Mouse (Mus musculus): ENCODE measurements around the gene Oxsr1.
A peak's percentile ranks its signal among the peaks of the same experiment; 100 is the strongest.
"Not testable (repeated sequence)": the region's sequence is repeated elsewhere in the genome, so short reads cannot be mapped to it uniquely, and the experiment has no call there.

Gene Oxsr1

DNA sequence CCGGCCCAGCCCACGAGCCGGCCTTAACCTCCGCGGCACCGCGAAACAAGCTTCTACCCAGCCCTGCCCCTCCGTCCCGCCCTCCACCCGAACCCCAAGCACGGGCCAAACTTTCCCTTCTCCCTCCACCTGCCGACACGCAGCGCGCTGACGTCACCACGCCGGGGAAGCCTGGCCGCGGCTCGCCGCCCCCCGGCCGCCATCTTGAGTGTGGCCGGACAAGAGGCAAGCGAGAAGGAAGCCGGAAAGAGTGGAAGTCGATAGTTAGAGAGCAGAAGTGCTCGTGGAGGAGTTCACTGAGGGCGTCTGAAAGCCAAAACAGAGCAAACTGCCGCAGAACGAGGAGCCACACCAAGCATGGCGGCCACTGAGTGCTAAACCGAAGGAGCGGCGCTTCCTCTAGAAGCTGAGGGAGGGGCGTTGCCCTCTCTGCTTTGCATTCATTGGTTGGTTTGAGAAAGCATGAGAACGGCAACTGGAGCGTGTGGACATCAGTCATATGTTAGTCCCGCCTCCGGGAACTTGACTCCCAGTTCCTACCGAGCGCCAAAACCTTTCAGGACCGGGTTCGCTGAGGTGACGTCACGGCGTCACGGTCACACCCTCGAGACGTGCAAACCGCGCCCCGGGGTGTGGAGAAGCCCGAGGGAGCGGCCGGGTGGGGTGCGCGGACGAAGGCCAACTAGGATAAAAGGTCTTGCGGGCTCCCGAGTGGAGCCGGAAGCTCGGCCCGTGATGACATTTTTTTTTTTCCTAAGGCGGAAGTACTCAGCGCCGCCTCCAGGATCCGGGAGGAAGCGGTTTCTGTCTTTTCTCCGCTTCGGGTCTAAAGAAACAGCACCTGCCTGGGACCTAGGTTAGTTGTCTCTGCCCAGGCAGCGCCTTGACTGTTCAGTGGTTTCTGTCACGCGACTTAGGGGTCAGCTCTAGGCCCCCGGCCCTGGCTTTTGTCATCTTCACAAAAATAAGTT lies at the start of gene Oxsr1:
Gene Oxsr1 (minus strand): TSS at position 139 of the 971 bp plus-strand sequence.
- DNase-seq (ENCODE audit: low spot score), result peak; percentile 100

DNA sequence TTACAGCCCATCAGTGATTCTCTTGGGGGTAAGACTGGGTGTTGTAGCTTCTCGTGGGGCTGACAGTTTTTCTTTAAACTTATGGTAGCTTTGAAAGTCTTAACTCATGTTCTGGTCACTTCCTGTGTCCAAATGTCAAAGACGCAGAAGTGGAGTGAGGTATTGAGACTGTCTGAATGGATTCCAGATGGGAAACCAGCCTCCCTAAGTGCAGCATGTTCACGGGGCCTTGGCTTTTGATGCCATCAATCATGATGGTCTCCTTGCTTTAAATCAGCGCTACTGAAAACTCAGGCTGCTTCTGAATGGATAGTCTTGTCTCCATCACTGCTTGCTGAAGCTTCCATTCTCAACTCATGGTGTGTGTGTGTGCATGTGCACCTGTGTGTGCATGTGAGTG lies 49.0 kb upstream of the Oxsr1 start:
- DNase-seq (ENCODE audit: low spot score), result no peak

DNA sequence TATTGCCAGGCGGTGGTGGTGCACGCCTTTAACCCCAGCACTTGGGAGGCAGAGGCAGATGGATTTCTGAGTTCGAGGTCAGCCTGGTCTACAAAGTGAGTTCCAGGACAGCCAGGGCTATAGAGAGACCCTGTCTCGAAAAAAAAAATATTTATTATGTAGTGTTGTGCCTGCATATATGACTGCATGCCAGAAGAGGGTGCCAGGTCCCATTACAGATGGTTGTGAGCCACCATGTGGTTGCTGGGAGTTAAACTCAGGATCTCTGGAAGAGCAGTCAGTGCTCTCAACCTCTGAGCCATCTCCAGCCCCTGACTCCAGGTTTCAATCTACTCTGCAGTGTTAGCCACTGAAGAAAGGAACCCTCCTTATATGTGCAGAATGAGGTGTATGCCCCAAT lies 48.5 kb upstream of the Oxsr1 start:
- not testable (repeated sequence) for DNase-seq (ENCODE audit: low spot score)

DNA sequence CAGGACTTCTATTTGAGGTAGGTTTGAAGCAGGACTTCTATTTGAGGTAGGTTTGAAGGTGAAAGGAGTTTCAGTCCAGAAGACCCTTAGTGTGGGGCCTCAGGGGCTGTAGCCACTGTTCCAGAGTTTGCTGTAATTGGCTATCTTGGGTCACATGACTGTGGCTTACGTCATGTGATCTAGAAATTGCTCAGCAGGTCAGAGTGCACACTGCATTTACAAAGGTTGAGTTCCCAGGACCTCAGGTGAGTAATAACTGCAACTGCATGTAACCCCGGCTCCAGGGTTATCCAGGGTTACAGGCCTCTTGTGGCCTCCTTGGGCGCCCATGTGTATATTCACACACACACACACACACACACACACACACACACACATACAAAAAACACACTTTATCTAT lies 46.1 kb upstream of the Oxsr1 start:
- DNase-seq (ENCODE audit: low spot score), result no peak

DNA sequence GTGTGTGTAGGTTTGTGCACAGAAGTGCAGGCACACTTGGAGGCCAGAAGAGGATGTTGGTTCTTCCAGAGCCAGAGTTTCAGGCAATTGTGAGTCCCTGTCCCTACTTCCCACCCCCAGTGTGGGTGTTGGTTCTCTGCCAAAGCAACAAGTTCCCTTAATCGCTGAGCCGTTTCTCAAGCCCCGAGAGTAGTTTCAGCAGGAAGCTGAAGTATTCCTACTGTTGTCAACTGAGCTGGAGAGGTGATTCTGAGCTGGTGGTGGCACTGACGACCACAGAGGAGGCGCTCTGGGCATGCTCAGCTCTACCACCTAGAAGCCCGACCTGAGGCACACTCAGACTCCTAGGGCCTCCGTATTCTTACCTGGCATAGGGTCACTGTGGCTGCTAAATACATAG lies 43.1 kb upstream of the Oxsr1 start, which contains the start of gene Slc22a14:
Gene Slc22a14 (minus strand): TSS at position 270 of the 400 bp plus-strand sequence.
- no peak for DNase-seq (ENCODE audit: low spot score)

DNA sequence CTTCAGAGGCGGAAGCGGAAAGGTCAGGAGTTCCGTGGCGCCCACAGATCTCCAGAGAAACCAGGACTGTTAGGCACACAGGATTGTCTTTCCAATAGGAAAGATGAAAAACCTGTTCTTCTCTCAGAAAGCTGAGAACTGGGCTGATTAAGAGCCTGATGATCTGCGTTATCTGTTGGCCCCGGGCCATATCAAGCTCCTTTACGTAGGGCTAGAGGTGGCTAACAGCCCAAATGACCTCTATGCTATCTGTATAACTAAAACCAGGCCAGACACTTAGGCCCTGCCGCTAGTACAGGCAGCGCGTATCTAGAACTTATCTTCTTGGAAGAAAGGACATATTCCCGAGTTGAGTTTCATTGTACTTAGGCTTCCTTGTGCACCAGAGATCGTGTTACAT lies 41.0 kb upstream of the Oxsr1 start:
- DNase-seq (ENCODE audit: low spot score), result no peak

DNA sequence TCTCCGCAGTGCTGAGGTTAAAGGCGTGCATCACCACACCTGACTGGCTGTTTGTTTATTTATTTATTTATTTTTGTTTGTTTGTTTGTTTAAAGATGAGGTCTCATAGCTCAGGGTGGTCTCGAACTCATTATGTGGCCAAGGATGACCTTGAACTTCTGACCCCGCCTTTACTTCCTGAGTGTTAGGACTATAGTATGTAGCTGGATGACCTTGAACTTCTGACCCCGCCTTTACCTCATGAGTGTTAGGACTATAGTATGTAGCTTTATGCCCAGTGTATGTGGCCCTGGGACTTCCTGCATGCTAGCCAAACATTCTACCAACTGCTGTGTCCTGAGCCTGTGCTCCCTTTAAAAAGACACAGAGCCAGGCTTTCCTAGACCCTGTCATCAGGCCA lies 39.2 kb upstream of the Oxsr1 start:
- no peak for DNase-seq (ENCODE audit: low spot score)

DNA sequence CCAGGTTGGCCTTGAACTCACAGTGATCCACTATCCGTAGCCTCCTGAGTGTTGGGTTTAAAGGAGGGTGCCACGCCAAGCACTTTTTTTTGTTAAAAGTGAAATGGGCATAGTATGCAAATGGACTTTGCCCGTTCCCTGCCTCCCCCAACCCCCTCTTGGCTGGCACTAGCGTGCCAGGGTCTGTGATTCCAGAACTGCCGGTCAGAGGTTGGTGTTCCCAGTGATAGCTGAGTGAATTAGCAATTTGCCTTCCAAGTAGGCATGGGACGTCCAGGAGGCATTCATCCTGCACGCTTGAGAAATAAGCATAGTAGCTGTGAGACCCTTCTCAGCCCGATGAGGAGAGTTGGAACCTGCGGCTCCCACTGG lies 35.8 kb upstream of the Oxsr1 start:
- no peak for DNase-seq (ENCODE audit: low spot score)

DNA sequence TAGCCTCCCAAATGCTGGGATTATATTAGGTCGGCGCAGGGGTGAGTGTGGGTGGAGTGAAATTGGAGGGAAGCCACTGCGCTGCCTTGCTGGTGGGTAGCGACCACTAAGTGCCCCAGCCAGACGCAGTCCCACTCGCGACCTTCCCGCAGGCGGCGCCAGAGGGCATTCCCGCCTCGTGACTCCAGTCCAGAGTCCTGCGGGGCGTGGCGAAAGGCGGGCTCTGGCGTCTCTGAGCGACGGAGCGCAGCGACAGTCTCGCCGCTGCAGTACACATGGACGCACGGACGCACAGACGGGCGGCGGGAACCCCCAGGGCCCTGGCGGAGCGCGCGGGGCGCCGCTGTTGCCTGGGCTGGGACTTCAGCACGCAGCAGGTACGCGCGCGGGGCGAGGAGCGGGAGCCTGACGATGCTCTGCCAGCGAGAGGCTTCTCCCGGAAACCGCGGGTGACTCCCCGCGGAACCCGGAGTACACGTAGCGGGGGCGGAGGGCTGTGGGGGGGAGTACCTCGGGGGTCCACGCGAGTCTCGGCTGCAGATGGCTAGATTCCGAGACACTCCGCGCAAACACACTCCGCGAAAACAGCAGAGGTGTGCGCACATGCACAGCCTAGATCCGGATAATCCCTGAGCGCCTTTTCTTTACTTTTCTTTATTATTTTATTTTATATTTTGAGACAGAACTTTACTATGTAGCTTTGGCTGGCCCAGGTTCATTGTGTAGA lies 35.3 kb upstream of the Oxsr1 start, which contains the start of gene Xylb:
Gene Xylb (plus strand): TSS at position 51 of the 727 bp plus-strand sequence.
- peak; percentile 80 for DNase-seq (ENCODE audit: low spot score)

DNA sequence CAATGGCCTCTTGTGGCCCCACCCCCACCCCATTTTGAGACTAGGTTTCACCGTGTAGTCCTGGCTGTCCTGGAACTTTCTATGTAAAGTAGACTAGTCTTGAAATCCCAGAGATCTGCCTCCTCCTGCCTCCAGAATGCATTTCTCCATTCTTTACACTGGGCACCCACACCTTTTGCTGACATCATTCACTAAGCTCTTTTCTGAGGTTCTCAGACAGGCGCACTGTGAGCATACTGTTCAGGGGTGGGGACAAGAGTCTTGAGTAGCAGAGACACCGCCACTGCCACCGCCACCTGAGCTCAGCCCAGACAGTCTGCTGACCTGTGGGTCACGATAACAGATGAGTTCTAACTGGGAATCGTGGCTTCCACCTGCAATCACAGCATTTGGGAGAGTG lies 33.7 kb upstream of the Oxsr1 start:
- DNase-seq (ENCODE audit: low spot score), result no peak

DNA sequence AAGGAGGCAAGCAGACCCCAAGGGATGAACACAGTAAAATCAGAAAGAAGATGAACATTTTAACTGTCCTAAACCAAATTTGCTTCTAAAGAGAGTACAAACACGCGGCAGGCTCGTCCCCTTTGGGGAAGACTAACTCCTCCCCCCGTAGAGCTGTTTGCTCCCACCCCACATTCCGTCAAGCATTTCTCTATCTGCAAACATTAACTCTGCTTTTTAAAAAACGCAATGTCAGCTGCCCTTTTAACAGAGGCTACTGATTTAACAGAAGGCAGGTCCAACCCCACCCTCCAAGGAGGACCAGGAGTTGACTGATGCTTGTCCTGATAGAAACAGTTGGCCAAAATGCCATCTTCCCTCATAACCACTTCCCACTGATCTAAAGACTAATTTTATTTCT lies 31.7 kb upstream of the Oxsr1 start:
- DNase-seq (ENCODE audit: low spot score), result no peak

DNA sequence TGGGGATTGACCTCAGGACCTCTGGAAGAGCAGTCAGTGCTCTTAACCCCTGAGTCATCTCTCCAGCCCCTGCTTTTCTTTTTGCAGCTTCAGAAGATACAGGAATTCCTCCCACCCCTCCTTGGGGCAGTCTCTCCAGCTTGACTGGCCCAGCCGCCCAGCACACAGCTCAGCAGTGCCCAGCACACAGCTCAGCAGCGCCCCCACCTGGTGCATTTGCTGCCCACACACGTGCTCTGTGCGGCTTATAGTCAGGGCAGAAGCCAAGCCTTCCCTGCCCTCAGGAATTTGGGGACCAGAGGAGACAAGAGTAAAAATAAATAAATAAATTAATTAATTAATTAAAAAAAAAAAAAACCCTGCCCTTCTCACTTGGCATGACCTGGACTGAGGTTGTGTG lies 29.8 kb upstream of the Oxsr1 start:
- DNase-seq (ENCODE audit: low spot score), result peak; percentile 39

DNA sequence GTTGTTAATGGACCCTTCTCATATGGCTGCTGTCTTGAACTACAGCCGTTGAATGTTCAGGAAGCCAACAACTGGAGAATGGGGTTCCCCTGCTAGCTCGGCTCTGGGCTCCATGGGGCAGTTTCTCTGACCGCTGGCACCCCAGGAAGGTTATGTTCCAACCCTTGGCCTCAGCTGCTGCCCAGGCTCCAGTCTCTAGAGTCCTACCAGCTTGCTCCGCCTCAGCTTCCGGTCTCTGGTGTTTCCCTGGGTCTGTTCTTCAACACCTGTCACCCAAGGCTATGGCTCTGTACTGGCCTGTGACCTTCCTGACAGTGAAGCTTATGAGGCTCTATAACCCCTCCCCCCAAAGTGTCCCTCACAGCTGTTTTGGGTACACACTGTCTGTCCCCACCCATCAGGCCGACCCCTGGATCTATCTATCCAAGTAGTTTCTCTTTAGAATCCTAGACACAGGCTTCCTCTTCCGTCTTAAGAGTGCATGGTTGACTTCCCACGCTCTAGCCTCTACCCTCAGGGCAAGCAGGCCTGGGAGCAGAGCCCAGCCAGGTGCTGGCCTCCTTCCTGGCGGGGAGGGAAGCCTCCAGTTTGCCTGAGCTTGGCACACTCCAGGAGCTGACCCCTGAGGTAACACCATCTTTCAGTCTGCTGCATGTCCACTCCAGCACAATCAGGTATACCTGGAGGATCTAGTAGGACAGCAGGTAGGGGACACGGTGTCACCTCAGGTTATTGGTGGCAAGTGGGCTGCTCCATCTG lies 28.9 kb upstream of the Oxsr1 start:
- no peak for DNase-seq (ENCODE audit: low spot score)

DNA sequence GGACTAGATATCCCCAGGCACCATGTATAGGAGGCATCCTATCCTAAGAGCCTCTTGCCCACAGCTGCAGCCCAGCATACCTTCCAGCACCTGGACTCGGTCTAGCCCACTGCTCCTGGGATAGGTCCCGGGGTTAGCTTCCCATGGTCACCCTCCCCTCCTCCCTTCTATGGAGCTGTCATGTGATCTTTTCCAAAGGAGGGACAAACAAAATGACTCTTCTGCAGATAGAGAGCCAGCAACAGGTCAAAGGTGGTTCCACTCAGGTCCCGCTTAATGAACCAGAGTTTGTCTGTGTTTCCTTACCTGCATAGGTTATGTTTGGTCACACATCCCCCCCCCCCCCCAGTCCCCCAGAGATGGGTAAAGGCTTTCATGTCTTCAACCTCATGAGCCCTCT lies 28.3 kb upstream of the Oxsr1 start:
- DNase-seq (ENCODE audit: low spot score), result no peak

DNA sequence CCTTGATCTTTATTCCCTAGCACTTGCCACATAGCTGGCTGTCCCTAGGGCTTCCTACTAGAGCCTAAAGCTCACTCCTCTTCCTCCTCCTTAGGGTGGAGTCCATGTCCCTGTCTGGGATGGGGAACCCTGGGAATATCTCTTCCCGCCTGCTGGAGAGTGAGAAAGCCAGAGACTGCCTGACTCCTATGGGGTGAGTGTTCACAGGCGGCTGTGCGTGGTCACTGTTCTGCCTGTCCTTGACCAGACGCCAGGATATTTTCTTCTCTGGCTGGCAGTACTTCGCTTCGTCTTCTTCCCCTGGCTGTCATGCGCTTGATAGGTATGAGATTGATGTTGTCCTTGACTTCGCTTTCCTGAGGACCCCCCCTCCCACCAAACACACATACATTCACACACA lies 24.1 kb upstream of the Oxsr1 start:
- no peak for DNase-seq (ENCODE audit: low spot score)

DNA sequence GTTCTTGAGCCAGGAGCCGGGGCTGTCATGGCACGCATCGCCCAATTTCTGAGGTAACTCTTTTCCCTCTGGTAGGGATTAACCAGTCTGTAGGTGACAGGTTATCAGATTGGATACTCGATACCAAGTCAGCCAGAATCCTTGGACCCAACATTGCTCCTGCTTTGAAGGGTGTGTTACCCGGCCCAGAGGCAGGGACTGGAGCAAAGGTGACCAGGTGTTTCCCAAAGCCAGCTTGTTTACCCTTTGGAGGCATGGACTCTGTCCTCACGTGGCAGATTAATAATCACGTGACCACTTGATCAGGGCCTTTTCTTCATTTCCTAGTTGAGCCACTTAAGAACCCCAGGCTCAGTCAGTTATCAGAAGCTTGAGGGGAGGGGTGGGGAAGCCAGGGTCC lies 20.5 kb upstream of the Oxsr1 start:
- DNase-seq (ENCODE audit: low spot score), result no peak

DNA sequence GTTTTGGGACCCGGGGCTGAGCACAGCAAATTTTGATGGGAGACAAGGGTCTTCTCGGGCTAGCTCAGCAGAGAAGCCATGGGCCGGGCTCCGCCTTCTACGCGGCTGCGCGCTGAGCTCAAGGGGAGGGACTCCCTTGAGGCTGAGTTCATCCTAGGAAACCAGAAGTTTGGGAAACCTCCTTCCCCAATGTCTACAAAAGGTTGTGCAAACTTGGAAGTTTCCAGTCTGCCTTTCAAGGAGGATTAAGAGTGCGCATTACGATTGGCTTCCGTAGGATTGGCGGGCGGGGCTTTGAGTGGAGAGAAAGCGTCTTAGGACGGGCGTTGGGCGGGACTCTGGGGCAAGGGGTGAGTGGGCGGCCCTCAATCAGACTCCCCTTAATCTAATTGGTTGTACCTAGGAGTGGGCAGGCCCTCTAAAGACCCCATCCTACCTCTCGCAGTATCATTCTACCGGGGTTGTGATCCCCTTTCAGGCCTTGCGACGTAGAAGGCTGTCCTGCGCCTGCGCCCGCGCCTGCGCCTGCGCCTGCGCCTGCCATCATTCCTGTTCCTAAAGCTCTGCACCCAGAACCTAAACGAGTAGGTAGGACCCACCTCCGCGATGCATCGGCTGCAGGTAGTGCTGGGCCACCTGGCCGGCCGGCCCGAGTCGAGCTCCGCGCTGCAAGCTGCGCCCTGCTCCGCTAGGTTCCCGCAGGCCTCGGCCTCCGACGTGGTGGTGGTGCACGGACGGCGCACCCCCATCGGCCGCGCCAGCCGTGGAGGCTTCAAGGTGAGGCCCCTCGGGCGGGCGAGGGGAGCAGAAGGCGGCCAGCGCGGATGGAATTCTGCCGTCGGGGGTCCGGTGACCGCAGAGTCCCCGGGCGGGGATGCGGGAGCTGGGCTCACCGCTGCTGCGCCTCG lies 18.9 kb upstream of the Oxsr1 start, which contains the start of gene Myd88:
Gene Myd88 (minus strand): TSS at position 503 of the 908 bp plus-strand sequence.
- peak; percentile 97 for DNase-seq (ENCODE audit: low spot score)

DNA sequence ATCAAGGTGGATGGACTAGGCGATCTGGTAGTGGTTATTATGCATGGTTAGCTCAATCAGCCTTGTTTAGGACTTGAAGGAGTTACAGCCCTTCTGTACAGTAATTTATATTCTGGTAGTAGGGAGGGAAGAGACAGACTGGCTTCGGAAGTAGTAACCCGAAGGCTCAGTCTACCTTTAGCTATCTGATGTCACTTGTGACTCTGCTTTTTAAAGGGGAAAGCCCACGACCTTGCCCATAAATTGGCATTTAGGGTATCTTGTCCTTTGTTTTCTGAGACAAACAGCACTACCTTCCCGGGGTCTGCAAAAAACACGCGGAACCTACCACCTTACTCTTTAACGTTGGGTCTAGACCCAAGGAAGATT lies 18.0 kb upstream of the Oxsr1 start:
- DNase-seq (ENCODE audit: low spot score), result no peak

DNA sequence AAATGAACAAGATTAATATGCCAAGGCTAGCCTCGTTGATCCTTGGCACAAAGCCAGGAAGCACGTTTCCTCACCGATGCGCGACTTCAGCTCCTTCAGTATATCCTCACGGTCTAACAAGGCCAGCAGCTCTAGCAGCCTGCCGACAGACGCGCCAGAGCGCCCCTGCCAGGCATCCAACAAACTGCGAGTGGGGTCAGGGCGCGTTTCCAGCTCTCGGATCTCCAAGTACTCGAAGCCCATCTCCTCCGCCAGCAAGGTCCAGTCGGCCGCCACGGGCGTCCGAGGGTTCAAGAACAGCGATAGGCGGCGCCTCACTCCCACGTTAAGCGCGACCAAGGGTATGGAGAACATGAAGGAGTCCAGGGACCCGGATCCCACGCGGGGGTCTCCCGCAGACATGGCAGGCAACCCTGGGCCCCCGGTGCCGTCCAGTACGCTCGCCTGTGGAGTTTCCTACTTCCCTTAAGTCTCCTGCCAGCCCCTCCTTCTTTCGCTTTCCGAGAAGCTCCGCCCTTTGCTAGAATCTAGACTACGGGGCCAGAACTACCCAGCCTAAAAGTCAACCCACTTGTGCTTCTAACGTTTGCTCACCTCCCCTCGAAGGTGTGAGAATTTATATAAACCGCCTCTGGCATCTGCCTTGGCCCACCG lies 17.5 kb upstream of the Oxsr1 start, which contains the start of gene Acaa1a:
Gene Acaa1a (plus strand): TSS at position 119 of the 654 bp plus-strand sequence.
- peak; percentile 61 for DNase-seq (ENCODE audit: low spot score)

DNA sequence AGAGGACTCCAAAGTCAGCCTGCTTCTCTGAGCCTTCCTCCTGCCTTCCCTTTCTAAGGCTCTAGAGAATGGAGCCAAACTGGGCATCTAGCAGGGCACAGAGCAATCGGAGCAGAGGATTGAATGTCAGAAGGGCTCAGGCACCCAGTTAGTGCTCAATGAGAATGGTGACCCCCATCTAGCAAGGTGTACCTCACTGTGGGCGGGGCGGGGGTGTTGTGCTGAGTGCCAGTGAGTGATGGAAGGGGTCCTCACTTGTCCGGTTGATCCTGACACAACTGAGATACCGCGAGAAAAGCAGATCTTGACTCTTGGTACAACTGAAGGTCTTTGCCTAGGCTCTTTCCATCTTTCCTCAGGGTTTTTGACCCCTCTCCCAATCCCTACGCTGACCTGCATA lies 16.9 kb upstream of the Oxsr1 start:
- DNase-seq (ENCODE audit: low spot score), result no peak

DNA sequence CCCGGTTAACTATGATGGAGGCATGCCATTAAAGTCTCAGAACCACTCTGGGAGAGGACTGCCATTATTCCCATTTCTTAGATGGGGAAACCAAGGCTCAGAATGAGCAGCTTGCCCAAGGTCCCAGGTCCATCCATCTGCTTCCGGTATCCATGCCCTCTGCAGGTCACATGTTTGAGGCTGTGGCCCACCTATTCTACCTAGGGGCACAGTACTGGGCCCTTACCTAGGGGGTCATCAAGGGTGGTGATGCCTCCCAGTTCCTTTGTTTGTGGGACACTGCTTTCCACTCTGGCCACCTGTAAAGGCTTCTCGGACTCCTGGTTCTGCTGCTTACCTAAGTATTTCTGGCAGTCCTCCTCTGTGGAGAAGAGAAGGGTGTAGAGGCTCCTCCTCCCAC lies 16.1 kb upstream of the Oxsr1 start:
- DNase-seq (ENCODE audit: low spot score), result no peak

Data from ovary, adult 18-20 months (tissue).